Mouse (Mus musculus) E14TG2a.4 (cell line): ENCODE data around the gene Slc29a1.

Experiments
- CTCF ChIP-seq: conservative IDR thresholded peaks from 2 replicates; pipeline ENCODE4 v1.5.1; 2014; ENCODE audit warnings: low read length
- POU5F1 ChIP-seq: IDR thresholded peaks from 2 replicates; pipeline ENCODE4 v1.6.1; 2014; ENCODE audit warnings: low read length, borderline replicate concordance

GRCm38 (mm10) chr17:45559732-45560525 lies 39.5 kb downstream of the Slc29a1 start:
- no peak for TF ChIP-seq CTCF
- TF ChIP-seq POU5F1: no peak
